Mouse (Mus musculus) heart, embryonic 14.5 days (tissue): Measurements from ENCODE around the gene Pex14. TPM values are rescaled to one million over a fixed set of nuclear protein-coding genes. Genes with fewer than 3 reads are reported as not detected.

ENCODE experiments used
- ATAC-seq: fragments of 200-750 bp; cut with Nextera tagmentation; 2 replicates; pipeline ENCODE4 v1.8.0; 2017; ENCODE audit warnings: low read depth, moderate TSS enrichment; ENCODE audit not compliant: insufficient number of reproducible peaks, insufficient read depth, low FRiP score
- H3K27ac ChIP-seq, 2 experiments: fragments of 200-500 bp in 1 of 2; fragments of 300-500 bp in 1 of 2; sonication (generic) in 1 of 2; replicated peaks in 1 of 2; 2 replicates each; pipeline ENCODE4 v1.5.1; 2012 to 2014; ENCODE audit warnings: low read depth in 2 of 2, low read length in 2 of 2, control low read depth in 1 of 2, mild to moderate bottlenecking in 1 of 2, mixed read lengths in 1 of 2; ENCODE audit not compliant: control insufficient read depth in 1 of 2, insufficient read depth in 1 of 2
- H3K27me3 ChIP-seq: fragments of 300-500 bp; sonication (generic); 2 replicates; pipeline ENCODE4 v1.6.1; 2014; ENCODE audit warnings: mild to moderate bottlenecking, low read length, control low read depth; ENCODE audit not compliant: control insufficient read depth, insufficient read depth
- H3K36me3 ChIP-seq: fragments of 300-500 bp; sonication (generic); 2 replicates; pipeline ENCODE4 v1.6.1; 2014; ENCODE audit warnings: mild to moderate bottlenecking, control low read depth, low read length, mixed read lengths; ENCODE audit not compliant: control insufficient read depth, insufficient read depth
- H3K4me1 ChIP-seq, 2 experiments: fragments of 200-500 bp in 1 of 2; fragments of 300-500 bp in 1 of 2; sonication (generic) in 1 of 2; 2 replicates each; pipeline ENCODE4 v1.6.1; 2012 to 2014; ENCODE audit warnings: low read length in 2 of 2, control low read depth in 1 of 2, mixed read lengths in 1 of 2; ENCODE audit not compliant: control insufficient read depth in 2 of 2, insufficient read depth in 2 of 2
- H3K4me2 ChIP-seq: fragments of 300-500 bp; sonication (generic); 2 replicates; pipeline ENCODE4 v1.6.1; 2014; ENCODE audit warnings: mild to moderate bottlenecking, low read length
- H3K4me3 ChIP-seq, 2 experiments: fragments of 200-500 bp in 1 of 2; fragments of 300-500 bp in 1 of 2; sonication (generic) in 1 of 2; 2 replicates each; pipeline ENCODE4 v1.5.1; 2012 to 2014; ENCODE audit warnings: low read length in 2 of 2, mild to moderate bottlenecking in 2 of 2, control low read depth in 1 of 2, low read depth in 1 of 2, moderate library complexity in 1 of 2; ENCODE audit not compliant: control insufficient read depth in 1 of 2, insufficient read depth in 1 of 2
- H3K9ac ChIP-seq: fragments of 300-500 bp; sonication (generic); 2 replicates; pipeline ENCODE4 v1.6.1; 2014; ENCODE audit warnings: mild to moderate bottlenecking, low read length
- H3K9me3 ChIP-seq: fragments of 300-500 bp; sonication (generic); 2 replicates; pipeline ENCODE4 v1.6.1; 2016; ENCODE audit warnings: low read length, control low read depth; ENCODE audit not compliant: control insufficient read depth
- WGBS: fragments of 180-500 bp; shearing (Covaris S2); extraction: QIAGEN DNeasy Blood & Tissue Kit; methylation state at CpG from one replicate; pipeline ENCODE4 v1.1.7; 2014; 5-methylcytosine and 5-hydroxymethylcytosine counted together
- polyA plus RNA-seq: library from polyadenylated mRNA; unstranded; fragments of >200 nt; fragmentation: Nextera tagmentation; extraction: Ambion mirVana; gene quantifications from 2 replicates; pipeline ENCODE4 v1.2.1, GENCODE M21; 2014

The Pex14 gene
- polyA plus RNA-seq, 1 experiment from 2014 or later: 31.2 TPM

DNA sequence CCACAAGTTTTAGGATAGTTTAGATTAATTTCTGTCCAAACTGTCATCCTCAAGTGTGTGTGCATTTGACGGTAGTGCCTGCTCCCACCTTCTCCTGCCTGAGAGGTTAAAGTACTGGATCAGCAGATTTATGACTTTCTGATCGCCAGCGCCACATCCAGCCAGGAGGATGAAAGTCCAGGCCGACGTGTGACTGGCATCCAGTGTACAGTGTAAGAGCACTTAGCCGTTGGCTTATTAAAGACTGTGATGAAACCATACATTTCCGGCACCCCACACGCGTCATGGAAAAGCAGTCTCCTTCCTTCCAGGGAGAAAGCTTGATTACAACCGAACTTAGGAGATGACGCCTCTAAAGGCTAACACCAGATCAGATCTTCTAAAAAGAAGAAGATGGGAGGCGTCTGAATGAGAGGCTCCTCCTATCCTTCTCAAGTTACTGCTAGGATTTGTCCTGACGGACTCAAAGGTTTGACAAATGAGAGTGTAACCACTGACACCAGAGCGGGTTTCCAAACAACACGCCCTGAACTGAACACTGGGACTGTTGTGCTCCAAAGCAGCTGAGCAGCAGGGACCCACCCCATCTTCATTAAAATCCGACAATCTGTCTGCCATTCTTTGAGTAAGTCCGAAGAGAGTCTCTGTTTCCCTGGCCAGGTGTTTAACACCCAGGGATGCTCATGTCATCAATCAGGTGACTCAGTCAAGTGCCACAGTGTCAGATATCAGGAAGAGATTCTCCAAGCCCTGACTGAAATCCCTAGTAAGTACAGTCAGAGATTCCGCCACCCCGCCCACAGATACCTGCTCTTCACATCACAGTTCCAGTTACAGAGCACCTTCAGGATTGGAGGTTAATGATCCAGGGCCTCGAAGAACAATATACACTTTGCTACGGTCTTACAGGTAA is 37.0 kb downstream of the Pex14 start:
- 61% methylated on average over 21 of the region's 21 CpGs for WGBS
- no peak overlapping the region for H3K4me2 ChIP-seq
- H3K27ac ChIP-seq: no peak overlapping the region
- peaks cover 26 to 44% of the 10 kb centered on the region in 2 experiments for H3K4me1 ChIP-seq
- no peak overlapping the region for H3K9ac ChIP-seq
- no peaks in the 10 kb centered on the region for H3K27me3 ChIP-seq
- H3K4me3 ChIP-seq: no peak overlapping the region
- H3K9me3 ChIP-seq: no peaks in the 10 kb centered on the region
- H3K36me3 ChIP-seq: 0 out of 2 replicates have a peak, but pooled peaks cover 9% of the 10 kb centered on the region
- no peak for ATAC-seq

DNA sequence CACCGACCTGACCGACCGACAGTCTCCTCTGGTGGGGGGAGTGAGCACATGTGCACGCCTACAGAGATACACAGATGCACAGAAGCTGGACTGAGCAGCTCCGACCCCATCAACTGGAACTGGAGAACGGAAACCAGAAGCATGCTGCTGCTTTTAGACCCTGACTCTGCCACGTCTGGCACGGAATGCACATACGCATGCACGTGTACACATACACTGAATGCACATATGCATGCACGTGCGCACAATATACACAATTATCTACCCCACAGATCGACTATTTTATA is 38.3 kb downstream of the Pex14 start:
- Histone ChIP-seq H3K27me3 (no peaks in the 10 kb centered on the region), H3K4me1 (peaks cover 34 to 54% of the 10 kb centered on the region in 2 experiments), H3K9ac (no peak overlapping the region; the same call in 1 of the 2 replicates), H3K27ac (no peak overlapping the region), H3K4me2 (no peak overlapping the region; the same call in 1 of the 2 replicates), H3K9me3 (no peaks in the 10 kb centered on the region), H3K4me3 (no peak overlapping the region; a peak in 1 of 4 replicates), H3K36me3 (no peaks in the 10 kb centered on the region)
- WGBS: 57% methylated on average over 13 of the region's 13 CpGs
- no peak for ATAC-seq

DNA sequence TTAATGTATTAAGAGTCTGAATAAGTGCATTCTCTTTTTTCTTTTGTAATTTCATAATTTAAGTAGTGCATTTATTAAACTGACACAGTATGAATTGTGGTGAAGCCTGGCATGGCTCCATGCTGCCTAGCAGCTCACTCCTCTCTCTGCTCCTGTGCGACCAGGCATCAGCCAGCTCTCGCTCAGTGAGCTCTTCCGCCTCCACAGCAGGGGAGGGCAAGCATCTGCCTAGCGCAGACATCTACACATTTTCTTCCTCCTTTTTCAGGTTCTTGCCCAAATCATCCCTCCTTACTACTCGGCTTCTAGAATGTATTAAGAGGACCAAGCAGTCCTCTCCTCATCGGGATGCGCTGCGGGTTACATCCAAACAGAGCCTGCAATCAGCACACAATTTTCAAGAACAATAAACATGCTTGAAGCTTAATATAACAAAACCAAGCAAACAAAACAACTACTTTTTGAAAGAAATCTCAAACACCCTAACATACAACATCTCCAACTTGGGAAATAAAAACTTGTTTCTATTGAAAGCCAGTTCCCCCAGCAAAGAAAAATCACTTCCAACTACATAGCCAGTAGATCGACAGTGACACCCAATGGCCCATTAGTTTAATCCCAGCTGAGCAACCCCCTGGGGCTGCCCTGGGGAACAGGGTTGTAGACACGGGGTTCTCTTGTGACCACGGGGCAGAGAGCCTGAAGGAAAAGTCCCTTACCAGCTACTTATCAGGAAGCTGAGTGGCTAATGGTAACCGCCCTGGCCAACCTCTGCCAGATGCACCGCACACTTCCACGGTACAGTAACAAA is 38.9 kb downstream of the Pex14 start:
- ATAC-seq: no peak
- Histone ChIP-seq H3K4me1 (peaks cover 34 to 54% of the 10 kb centered on the region in 2 experiments), H3K27me3 (no peaks in the 10 kb centered on the region), H3K27ac (no peak overlapping the region), H3K9ac (no peak overlapping the region; the same call in 1 of the 2 replicates), H3K36me3 (no peaks in the 10 kb centered on the region), H3K4me2 (no peak overlapping the region; the same call in 1 of the 2 replicates), H3K9me3 (no peaks in the 10 kb centered on the region), H3K4me3 (no peak overlapping the region; a peak in 1 of 4 replicates)
- 45% methylated on average over 14 of the region's 14 CpGs for WGBS

DNA sequence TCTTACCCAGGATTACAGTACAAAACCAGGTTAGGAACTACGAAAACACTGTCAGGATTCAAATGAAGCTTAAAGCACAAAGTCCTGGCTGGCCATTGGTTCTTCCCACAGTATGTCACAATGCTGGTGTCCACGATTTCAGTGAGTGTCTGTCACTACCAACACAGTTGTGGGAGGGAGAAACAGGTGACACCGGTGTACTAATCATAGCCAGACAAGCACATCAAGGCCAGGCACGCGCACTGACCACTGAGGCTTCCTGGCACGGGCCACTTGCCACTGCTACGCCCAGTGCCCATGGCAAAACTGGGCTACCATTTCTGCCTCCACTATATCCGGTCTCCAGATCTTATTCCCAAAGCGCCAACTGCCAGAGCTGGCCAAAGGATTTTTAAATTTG is 40.0 kb downstream of the Pex14 start:
- no peak for ATAC-seq
- no peaks in the 10 kb centered on the region for H3K36me3 ChIP-seq
- no peak overlapping the region for H3K9ac ChIP-seq
- 81% methylated on average over 9 of the region's 9 CpGs for WGBS
- H3K4me3 ChIP-seq: no peak overlapping the region
- H3K27me3 ChIP-seq: no peaks in the 10 kb centered on the region
- no peak overlapping the region for H3K4me2 ChIP-seq
- no peaks in the 10 kb centered on the region for H3K9me3 ChIP-seq
- H3K4me1 ChIP-seq: peaks cover 34 to 54% of the 10 kb centered on the region in 2 experiments
- no peak overlapping the region for H3K27ac ChIP-seq

DNA sequence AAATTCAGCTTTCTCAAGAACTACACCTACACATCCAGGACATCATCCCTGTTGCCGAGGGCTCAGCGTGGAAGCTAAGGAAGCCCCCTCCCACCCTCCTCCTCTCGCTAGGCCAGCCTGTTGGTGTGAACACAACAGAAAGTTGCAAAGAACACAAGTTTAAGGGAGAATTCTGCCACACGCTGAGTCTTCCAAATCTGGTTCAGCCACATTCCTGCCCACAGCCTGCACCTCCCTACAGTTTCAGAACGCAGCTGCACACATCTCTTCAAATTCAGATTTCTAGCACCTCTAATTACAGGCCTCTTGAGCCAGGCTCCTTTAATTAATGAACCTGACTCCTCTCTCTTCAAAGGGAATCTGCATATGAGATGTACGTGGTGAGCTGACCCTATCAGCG is 41.4 kb downstream of the Pex14 start:
- Histone ChIP-seq H3K9me3 (no peaks in the 10 kb centered on the region), H3K36me3 (0 out of 2 replicates have a peak, but pooled peaks cover 3% of the 10 kb centered on the region), H3K27ac (peak overlapping the region in 1 of 2 experiments; percentile 30; a peak in 1 of 4 replicates), H3K9ac (peak overlapping the region; percentile 4; the same call in 1 of the 2 replicates), H3K4me2 (no peak overlapping the region), H3K4me1 (peaks cover 34 to 52% of the 10 kb centered on the region in 2 experiments), H3K4me3 (no peak overlapping the region), H3K27me3 (no peaks in the 10 kb centered on the region)
- ATAC-seq: no peak
- WGBS: 62% methylated on average over 7 of the region's 7 CpGs

DNA sequence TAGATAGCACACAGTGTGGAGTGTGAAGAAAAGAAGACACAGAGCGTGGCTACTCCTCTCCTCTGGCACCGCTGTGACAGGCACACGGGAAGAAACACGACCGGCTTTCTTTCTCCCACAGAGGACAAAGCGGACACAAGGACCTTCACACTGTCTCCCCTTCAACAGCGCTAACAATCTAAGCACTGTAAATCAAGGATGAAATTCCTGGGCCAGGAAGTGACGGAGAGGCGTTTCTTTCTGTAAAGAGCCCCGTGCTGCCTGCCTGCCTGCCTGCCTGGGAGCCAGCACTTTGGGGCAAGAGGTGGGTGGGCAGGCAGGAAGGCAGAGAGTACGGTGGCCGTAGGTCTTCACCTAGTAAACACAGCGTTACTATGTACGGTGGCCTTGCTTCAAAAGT is 42.2 kb downstream of the Pex14 start:
- Histone ChIP-seq H3K4me3 (peak overlapping the region; percentile 17 to 20; a peak in 3 of 4 replicates), H3K4me1 (peaks cover 34 to 46% of the 10 kb centered on the region in 2 experiments)
- 0 out of 2 replicates have a peak, but pooled peaks have one; percentile 2 for ATAC-seq

DNA sequence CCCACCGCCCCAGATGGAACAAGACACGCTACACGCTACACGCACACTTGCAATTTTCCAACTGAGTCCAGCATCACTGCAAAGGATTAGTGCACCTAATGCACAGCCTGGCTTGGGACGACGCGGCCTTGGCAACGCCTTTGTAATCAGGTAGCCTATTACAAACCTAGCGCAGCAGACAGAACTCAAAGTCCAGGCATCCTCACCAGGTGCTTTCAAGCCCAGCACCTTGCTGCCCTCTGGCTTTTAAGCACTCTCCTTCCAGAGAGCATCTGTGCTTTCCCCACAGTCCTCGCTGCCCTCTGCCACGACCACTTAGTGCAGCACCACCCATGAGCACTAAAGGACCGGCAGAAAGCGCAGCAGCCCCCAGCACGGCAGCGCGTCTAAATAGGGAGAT is 42.7 kb downstream of the Pex14 start:
- H3K27me3 ChIP-seq: no peaks in the 10 kb centered on the region
- H3K4me2 ChIP-seq: peak overlapping the region; percentile 68
- peak overlapping the region; percentile 75 to 78 for H3K27ac ChIP-seq
- H3K9me3 ChIP-seq: no peaks in the 10 kb centered on the region
- 0 out of 2 replicates have a peak, but pooled peaks cover 3% of the 10 kb centered on the region for H3K36me3 ChIP-seq
- WGBS: 52% methylated on average over 16 of the region's 16 CpGs
- no peak for ATAC-seq
- peak overlapping the region; percentile 17 to 20; a peak in 3 of 4 replicates for H3K4me3 ChIP-seq
- H3K9ac ChIP-seq: peak overlapping the region; percentile 71
- H3K4me1 ChIP-seq: peaks cover 34 to 46% of the 10 kb centered on the region in 2 experiments

More for the DNA sequence above, 42.2 kb downstream of the Pex14 start:
- peak overlapping the region; percentile 71 for H3K9ac ChIP-seq
- peak overlapping the region; percentile 75 to 78 for H3K27ac ChIP-seq
- H3K9me3 ChIP-seq: no peaks in the 10 kb centered on the region
- 24% methylated on average over 14 of the region's 14 CpGs for WGBS
- H3K36me3 ChIP-seq: 0 out of 2 replicates have a peak, but pooled peaks cover 3% of the 10 kb centered on the region
- H3K27me3 ChIP-seq: no peaks in the 10 kb centered on the region
- H3K4me2 ChIP-seq: peak overlapping the region; percentile 68
